ENCODE assay signal across 17 mouse cellular contexts in genomic region chr9:72190631-72191030, GRCm38 (mm10).
"Had no signal": no experiment of that assay in that cellular context is flagged by ENCODE, and none has a peak within 500 bp of the region (broad histone marks: within the 10 kb centered on the region; RNA-seq: fewer than 3 reads in every experiment).

No protein-coding gene starts in this region.

- H3K9ac ChIP-seq: liver, embryonic 13.5 days; midbrain, embryonic 12.5 days; midbrain, embryonic 15.5 days; neural tube, embryonic 12.5 days; neural tube, embryonic 15.5 days had no signal

- H3K27me3 ChIP-seq: liver, embryonic 13.5 days; midbrain, embryonic 12.5 days; midbrain, embryonic 15.5 days; neural tube, embryonic 12.5 days; neural tube, embryonic 15.5 days had no signal

- H3K4me1 ChIP-seq: liver, embryonic 13.5 days; midbrain, embryonic 15.5 days; neural tube, embryonic 12.5 days had no signal

- H3K9me3 ChIP-seq: liver, embryonic 13.5 days; midbrain, embryonic 12.5 days; midbrain, embryonic 15.5 days; neural tube, embryonic 12.5 days; neural tube, embryonic 15.5 days had no signal

- H3K4me3 ChIP-seq: liver, embryonic 13.5 days; midbrain, embryonic 12.5 days; midbrain, embryonic 15.5 days; neural tube, embryonic 12.5 days; neural tube, embryonic 15.5 days had no signal

- H3K36me3 ChIP-seq: liver, embryonic 13.5 days; midbrain, embryonic 12.5 days; midbrain, embryonic 15.5 days; neural tube, embryonic 12.5 days; neural tube, embryonic 15.5 days had no signal

- H3K27ac ChIP-seq: kidney, postnatal 0 days; liver, embryonic 13.5 days; midbrain, embryonic 12.5 days; midbrain, embryonic 15.5 days; neural tube, embryonic 12.5 days; neural tube, embryonic 15.5 days; stomach, postnatal 0 days had no signal

- DNase-seq: kidney, postnatal 25 days; liver, embryonic 13.5 days; lung, adult 2 months; lung, postnatal 14 days; lung, postnatal 4 days; right cerebral cortex, adult 18-20 months; right cerebral cortex, postnatal 14 days; right cerebral cortex, postnatal 4 days; thymus, adult 2 months; thymus, postnatal 14 days; thymus, postnatal 4 days had no signal

- ATAC-seq: midbrain, embryonic 15.5 days had no signal
